Mouse (Mus musculus) hindlimb bud, embryonic 11.5 days (tissue): Measurements from ENCODE around the gene Cers6.

Source experiments
- DNase-seq: peaks from one replicate; pipeline ENCODE4 v3.0.0-alpha.2; 2012; ENCODE audit warnings: low read depth, low spot score; ENCODE audit errors: extremely low spot score

The Cers6 gene

GRCm38 (mm10) chr2:68916299-68916698 lies 55.1 kb downstream of the Cers6 start:
- DNase-seq, result no peak

- DNase-seq, result no peak
Measured at GRCm38 (mm10) chr2:68917010-68917409, 55.8 kb downstream of the Cers6 start.

GRCm38 (mm10) chr2:68917524-68917923 lies 56.3 kb downstream of the Cers6 start:
- DNase-seq, result no peak

- no peak for DNase-seq
Measured at GRCm38 (mm10) chr2:68924344-68924743, 63.1 kb downstream of the Cers6 start.

- DNase-seq, result no peak
Measured at GRCm38 (mm10) chr2:68925542-68925941, 64.3 kb downstream of the Cers6 start.

GRCm38 (mm10) chr2:68926913-68927790 lies 65.9 kb downstream of the Cers6 start:
- no peak for DNase-seq

GRCm38 (mm10) chr2:68932240-68932639 lies 71.0 kb downstream of the Cers6 start:
- DNase-seq, result no peak

- no peak for DNase-seq
Measured at GRCm38 (mm10) chr2:68932656-68933055, 71.4 kb downstream of the Cers6 start.

GRCm38 (mm10) chr2:68934651-68935050 lies 73.4 kb downstream of the Cers6 start:
- DNase-seq, result no peak

GRCm38 (mm10) chr2:68935721-68936294 lies 74.6 kb downstream of the Cers6 start:
- DNase-seq, result no peak

GRCm38 (mm10) chr2:68936773-68937172 lies 75.5 kb downstream of the Cers6 start:
- no peak for DNase-seq

GRCm38 (mm10) chr2:68937833-68938232 lies 76.6 kb downstream of the Cers6 start:
- DNase-seq, result no peak

- DNase-seq, result no peak
Measured at GRCm38 (mm10) chr2:68944898-68945297, 83.7 kb downstream of the Cers6 start.

- DNase-seq, result no peak
Measured at GRCm38 (mm10) chr2:68945976-68946375, 84.7 kb downstream of the Cers6 start.

GRCm38 (mm10) chr2:68946819-68947218 lies 85.6 kb downstream of the Cers6 start:
- DNase-seq, result no peak

GRCm38 (mm10) chr2:68949137-68949536 lies 87.9 kb downstream of the Cers6 start:
- DNase-seq, result no peak

- no peak for DNase-seq
Measured at GRCm38 (mm10) chr2:68949728-68950127, 88.5 kb downstream of the Cers6 start.

GRCm38 (mm10) chr2:68951706-68952105 lies 90.5 kb downstream of the Cers6 start:
- no peak for DNase-seq

- no peak for DNase-seq
Measured at GRCm38 (mm10) chr2:68953688-68954087, 92.4 kb downstream of the Cers6 start.

GRCm38 (mm10) chr2:68955496-68955895 lies 94.3 kb downstream of the Cers6 start:
- DNase-seq, result no peak

- no peak for DNase-seq
Measured at GRCm38 (mm10) chr2:68956146-68956545, 94.9 kb downstream of the Cers6 start.

GRCm38 (mm10) chr2:68957831-68958230 lies 96.6 kb downstream of the Cers6 start:
- no peak for DNase-seq
